Mouse (Mus musculus): ENCODE results near the gene Pip5kl1. TPM values are rescaled to one million over a fixed set of nuclear protein-coding genes. Genes with fewer than 3 reads are reported as not detected.

Pip5kl1 gene
- polyA plus RNA-seq, 1 experiment: 0.08 TPM

GRCm38 (mm10) chr2:32612274-32612673 lies 37.7 kb downstream of the Pip5kl1 start:
- DNase-seq (ENCODE audit: low spot score): no peak

DNA sequence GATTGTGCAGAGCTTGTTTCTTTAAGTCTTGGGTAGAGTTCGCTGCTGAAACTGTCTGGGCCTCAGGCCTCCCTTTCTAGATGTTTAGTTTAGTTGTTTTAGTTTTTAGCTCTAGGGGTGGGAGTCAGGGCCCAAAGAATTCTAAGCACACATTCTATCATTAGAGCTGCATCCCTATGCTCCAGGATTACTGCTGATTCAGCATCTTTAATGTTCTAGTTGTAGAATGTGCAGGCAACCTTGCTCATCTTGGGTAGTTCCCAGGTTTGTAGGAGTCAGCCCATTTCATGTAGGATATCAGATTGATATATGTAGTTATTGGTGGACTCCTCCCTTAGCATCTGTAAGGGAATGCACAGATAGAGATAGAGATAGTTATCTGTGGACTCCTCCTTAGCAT lies 42.5 kb downstream of the Pip5kl1 start:
- DNase-seq (ENCODE audit: low spot score): no peak

DNA sequence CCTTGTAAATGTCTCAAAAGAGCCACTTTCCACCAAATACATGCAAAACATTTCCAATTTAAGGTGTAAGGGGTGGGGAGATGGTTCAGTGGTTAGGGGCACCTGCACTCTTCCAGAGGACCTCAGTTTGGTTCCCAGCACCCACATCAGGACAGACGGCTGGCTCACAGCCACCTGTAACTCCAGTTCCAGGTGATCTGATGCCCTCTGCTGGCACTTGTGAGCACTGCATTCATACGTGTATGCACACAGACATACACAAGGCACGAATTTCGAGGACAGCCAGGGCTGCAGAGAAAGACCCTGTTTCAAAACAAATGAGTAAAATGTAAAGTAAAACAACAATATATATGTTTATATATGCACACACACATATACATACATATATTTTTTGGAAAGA lies 43.0 kb downstream of the Pip5kl1 start:
- no peak for DNase-seq (ENCODE audit: low spot score)

- no peak for DNase-seq (ENCODE audit: low spot score)
Observed at GRCm38 (mm10) chr2:32618051-32618450, 43.5 kb downstream of the Pip5kl1 start.

DNA sequence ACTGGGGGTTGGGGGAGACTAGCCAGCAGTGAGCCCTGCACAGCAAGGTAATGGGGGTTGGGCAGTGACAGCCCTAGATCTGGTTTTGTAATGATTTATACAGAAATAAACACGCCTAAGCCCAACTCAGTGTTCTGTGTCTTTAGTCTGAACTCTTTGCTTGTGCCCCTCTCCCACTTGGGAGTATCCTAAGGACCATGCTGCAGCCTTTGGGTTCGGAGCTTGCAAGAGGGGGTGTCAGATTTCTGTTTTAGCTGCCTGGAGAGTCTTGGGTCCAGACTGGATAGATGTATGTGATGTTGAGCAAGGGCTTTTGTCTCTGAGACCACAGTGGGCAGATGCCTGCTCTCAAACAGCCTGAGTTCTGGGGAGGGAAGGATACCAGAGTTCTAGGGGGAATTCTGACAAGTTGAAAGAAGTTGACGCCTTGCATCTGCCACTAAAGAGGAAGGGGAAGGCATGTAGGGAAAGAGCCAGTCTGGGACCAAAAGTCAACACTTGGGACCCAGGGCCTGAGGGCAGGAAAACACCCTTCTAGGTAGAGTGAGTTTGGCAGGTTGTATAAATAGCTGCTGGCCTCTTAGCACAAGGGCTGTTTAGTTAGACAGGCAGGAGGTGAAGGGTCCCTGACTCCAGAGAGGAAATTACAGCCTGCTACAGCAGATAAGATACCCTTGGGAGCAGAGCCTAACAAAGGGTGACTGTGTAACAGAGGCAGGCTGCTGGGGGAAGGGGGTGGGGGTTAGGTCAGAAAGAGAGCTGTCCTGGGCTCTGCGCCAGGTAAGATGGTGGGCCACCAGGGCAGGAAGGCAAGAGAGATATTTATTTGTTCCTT lies 46.3 kb downstream of the Pip5kl1 start:
- DNase-seq (ENCODE audit: low spot score): no peak

DNA sequence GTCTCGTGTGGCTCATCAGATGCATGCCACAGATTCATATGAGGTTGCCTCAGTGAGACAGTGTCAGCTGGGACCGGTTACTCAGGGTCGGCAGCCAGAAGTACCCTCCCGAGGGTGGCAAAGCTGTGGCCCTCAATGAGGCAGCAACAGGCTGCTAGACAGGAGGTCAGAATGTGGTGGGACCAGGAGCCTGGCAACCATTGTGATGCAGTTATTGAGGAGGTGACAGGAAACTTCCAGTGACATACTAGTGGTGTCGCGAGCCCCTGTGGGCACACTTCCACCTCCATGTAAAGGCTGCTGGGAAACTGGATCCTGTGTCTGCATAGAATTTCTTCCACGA lies 46.9 kb downstream of the Pip5kl1 start, which contains the start of gene Ak1:
TSS of gene Ak1 (plus strand) at position 242 of the 343 bp plus-strand sequence.
- no peak for DNase-seq (ENCODE audit: low spot score)

DNA sequence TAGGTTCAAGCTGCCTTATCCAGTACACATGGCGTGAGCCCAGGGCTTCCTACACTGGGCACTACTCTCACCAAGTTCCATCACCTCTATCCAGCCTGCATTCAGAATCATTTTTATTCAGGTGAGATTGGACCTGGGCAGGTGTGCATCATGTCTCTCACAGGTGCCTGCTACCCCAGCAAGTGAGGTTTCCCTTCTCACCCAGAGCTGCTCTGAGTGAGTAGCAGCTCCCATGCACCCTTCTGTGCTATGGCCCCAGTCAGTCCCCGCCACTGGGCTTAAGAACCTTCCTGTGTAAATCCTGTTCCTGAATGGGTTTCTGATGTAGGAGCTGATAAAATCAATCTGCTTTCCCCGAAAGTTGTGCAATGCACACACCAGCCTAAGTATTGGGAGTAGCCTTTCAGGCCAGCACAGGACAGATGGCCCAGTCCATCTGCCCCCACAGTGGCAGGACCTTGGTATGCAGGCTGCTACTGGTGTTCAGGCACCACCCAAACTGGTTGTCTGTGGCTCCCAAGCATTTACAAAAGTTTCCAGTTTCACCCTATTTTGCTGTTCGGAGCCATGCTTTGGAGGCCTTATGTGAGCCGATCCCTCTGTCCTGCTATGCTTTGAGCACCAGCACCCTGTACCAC lies 49.6 kb downstream of the Pip5kl1 start:
- no peak for DNase-seq (ENCODE audit: low spot score)

DNA sequence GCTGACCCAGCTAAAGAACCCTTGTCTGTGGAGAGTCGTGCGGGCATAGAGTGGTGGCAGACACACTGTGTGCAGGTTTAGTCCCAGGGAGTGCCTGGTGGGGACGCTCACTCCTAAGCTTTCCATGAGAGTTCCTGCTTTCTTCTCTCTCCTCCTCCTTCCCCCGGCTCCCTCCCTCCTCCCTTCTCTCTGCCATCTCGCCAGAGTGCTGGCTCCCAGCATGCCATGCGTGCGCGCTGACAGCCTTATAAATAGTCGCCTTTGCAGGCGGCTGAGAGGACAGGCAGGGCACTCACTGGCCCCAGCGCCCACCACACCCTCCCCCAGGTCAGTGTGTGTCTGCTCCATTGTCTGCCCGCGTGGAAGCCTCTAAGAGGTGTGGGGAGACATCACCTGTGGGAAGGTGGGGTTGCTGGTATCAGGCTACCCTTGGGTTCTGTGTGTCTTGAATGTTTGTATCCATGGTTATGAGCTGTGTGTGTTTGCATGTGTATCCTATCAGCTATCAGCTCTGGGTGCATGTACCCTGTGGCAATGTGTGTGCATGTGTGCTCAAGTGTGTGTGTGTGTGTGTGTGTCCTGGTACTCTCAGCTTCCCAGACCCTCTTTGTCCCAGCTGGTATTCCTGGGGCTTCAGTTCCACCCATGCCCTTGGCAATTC lies 50.7 kb downstream of the Pip5kl1 start:
- no peak for DNase-seq (ENCODE audit: low spot score)

- no peak for DNase-seq (ENCODE audit: low spot score)
Observed at GRCm38 (mm10) chr2:32625873-32626694, 51.5 kb downstream of the Pip5kl1 start.

GRCm38 (mm10) chr2:32627266-32628043 lies 52.9 kb downstream of the Pip5kl1 start:
- no peak for DNase-seq (ENCODE audit: low spot score)

GRCm38 (mm10) chr2:32628044-32628550 lies 53.5 kb downstream of the Pip5kl1 start:
- DNase-seq (ENCODE audit: low spot score): no peak

DNA sequence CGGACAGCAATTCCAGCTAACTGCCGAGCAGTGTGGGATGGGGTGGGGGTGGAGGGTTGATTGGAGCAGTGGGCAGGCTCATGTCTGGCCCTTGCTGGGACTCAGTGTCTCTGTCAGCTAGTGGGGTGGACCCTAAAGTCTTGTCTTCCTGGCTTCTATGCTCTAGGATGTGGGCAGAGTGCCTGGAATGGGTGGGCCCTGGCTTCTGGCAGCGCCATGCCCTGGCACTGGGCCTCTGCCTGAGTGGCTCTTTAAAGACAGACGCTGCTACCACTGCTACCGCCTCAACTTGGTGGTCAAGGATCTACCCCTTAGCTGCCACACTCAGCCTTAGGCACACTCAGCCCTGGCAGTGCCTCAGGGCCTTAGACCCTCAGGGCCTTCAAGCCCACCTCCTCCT lies 54.1 kb downstream of the Pip5kl1 start:
- DNase-seq (ENCODE audit: low spot score): no peak

DNA sequence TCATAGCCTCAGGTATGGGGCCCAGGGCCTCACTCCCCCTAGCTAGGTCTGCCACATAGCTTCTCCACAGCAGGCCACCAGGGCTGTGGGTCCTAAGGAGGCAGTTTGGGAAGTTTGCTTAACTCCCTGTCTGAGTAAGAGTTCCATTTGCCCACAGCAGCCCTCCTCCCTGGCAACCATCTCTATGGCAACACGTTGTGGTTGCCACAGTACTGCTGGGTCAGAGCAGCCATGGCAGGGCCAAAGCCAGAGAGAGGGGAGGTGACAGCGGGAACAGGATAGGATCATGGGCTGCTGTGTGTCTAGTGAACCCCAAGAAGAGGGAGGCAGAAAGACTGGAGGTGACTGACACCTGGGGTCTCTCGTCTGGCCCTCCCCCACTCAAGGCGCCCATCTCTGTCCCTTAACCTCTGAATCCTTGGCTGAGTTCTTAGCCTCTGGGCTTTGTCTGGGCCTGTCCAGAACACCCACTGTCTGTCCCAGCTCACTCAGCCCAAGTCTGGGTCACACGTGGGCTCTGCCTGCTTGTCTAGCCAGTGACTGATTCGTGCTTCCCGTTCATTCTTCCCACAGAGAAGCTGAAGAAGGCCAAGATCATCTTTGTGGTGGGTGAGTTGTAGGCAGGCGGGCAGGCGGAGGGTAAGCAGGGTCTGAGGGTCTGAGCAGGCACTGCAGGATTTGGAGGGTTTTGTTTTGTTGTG lies 54.8 kb downstream of the Pip5kl1 start:
- no peak for DNase-seq (ENCODE audit: low spot score)

- no peak for DNase-seq (ENCODE audit: low spot score)
Observed at GRCm38 (mm10) chr2:32630036-32630435, 55.4 kb downstream of the Pip5kl1 start.

DNA sequence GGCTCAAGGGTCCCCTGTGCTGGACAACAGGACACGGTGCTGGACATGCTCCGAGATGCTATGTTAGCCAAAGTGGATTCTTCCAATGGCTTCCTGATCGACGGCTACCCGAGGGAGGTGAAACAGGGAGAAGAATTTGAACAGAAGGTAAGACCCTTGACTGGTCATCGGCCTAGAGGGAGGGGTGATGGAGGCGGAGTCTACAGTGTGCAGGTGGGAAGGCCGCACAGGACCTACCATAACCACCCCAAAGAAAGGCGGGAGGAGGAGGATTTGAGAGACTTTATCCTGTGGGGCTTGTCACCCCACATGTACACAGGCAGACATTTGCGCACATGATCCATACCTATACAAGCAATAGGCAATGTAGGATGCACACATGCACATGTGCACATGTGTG lies 56.4 kb downstream of the Pip5kl1 start:
- DNase-seq (ENCODE audit: low spot score): no peak

DNA sequence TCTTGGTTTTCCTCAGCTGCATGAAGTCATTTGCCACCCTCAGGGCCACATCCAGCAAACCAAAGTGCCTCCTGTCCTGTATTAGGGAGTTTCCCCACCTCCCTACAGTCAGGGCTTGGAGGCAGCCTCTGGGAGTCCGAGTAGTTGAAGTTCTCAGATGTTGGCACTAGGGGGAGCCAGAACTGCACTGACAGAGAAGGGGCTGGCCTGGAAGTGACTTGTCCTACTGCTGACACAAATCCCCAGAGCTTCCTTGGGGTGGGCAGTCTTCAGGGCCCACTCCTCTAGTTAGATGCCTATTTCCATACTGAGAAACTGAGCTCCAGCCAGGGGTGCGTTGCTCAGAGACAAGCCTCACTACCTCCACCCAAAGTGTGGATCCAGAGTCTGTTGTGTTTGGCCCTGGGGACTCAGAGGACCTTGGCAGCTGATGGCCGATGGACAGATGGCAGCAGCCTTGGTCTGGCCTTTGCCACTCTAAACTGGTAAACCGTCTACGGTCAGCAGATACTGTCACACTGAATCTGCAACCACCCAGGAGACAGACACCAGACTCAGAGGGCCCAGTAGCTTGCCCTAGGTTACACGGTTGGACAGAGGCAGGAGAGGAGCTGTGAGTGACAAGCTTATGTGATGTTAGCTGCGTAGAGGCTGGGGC lies 57.3 kb downstream of the Pip5kl1 start:
- DNase-seq (ENCODE audit: low spot score): no peak

Data from urinary bladder, adult 2 months (tissue).